In genomic region chr11:120727169-120727527, GRCm38 (mm10) we compare ENCODE assay signal across 8 mouse cellular contexts. TPM values are rescaled to one million over a fixed set of nuclear protein-coding genes. Genes with fewer than 3 reads are reported as not detected.
DNase-seq lines count a peak whose midpoint lies in the region; ATAC-seq and TF ChIP-seq lines count a peak whose summit lies in the region.

Gene Dcxr, minus strand, starts transcription at chr11:120727281.

- peak within 1 kb of the TSS; percentile 59 for H3K9ac ChIP-seq in limb, embryonic 14.5 days (ENCODE audit: low read depth, low read length, severe bottlenecking)
- H3K9ac ChIP-seq in midbrain, embryonic 15.5 days = peak within 1 kb of the TSS; percentile 58

- under 1% methylated on average over 14 of the region's 14 CpGs for WGBS in bone marrow, adult 2 months
- under 1% methylated on average over 14 of the region's 14 CpGs for WGBS in limb, embryonic 14.5 days
- under 1% methylated on average over 14 of the region's 14 CpGs for WGBS in midbrain, embryonic 15.5 days

- H3K9me3 ChIP-seq in limb, embryonic 14.5 days (ENCODE audit: control insufficient read depth, low read length) = no peaks in the 10 kb centered on the region
- H3K9me3 ChIP-seq in midbrain, embryonic 15.5 days = no peaks in the 10 kb centered on the region

- peaks cover 1% of the 10 kb centered on the region for H3K4me1 ChIP-seq in bone marrow, adult 2 months (ENCODE audit: control insufficient read depth, insufficient read depth, low read length)
- peaks cover 3% of the 10 kb centered on the region; the same call in 1 of the 2 replicates for H3K4me1 ChIP-seq in embryonic fibroblast, embryonic 13.5 days (ENCODE audit: control insufficient read depth, insufficient read depth, low read length)
- H3K4me1 ChIP-seq in limb, embryonic 14.5 days (ENCODE audit: control insufficient read depth, insufficient read depth, low read length) = peaks cover 8% of the 10 kb centered on the region
- H3K4me1 ChIP-seq in midbrain, embryonic 15.5 days = peaks cover 25% of the 10 kb centered on the region

- H3K27ac ChIP-seq in bone marrow, adult 2 months (ENCODE audit: control insufficient read depth, insufficient read depth, low read depth, low read length, poor library complexity) = no peak within 1 kb of the TSS
- H3K27ac ChIP-seq in embryonic fibroblast, embryonic 13.5 days (ENCODE audit: insufficient read depth, low read length) = no peak within 1 kb of the TSS
- H3K27ac ChIP-seq in limb, embryonic 14.5 days (replicated peaks; ENCODE audit: low read depth, low read length) = no peak within 1 kb of the TSS
- H3K27ac ChIP-seq in midbrain, embryonic 15.5 days = no peak within 1 kb of the TSS

- TF ChIP-seq CTCF in bone marrow, adult 2 months (IDR thresholded peaks at IDR 0.05; ENCODE audit: control insufficient read depth, insufficient read depth, low read length) = peak; percentile 33; the same call in 1 of the 2 replicates
- TF ChIP-seq CTCF in embryonic fibroblast, embryonic 13.5 days (IDR thresholded peaks at IDR 0.05; ENCODE audit: borderline replicate concordance, insufficient read depth, low read length) = peak; percentile 32; the same call in 1 of the 2 replicates

- ATAC-seq in limb, embryonic 14.5 days (ENCODE audit: low FRiP score, low read depth) = peak; percentile 92
- peak; percentile 69 for ATAC-seq in midbrain, embryonic 15.5 days (replicated peaks)

- H3K36me3 ChIP-seq in limb, embryonic 14.5 days (ENCODE audit: control insufficient read depth, insufficient read depth, low read length) = peaks cover 8% of the 10 kb centered on the region; the same call in 1 of the 2 replicates
- no peaks in the 10 kb centered on the region for H3K36me3 ChIP-seq in midbrain, embryonic 15.5 days (replicated peaks)

- peak within 1 kb of the TSS; percentile 87 for H3K4me2 ChIP-seq in limb, embryonic 14.5 days (replicated peaks; ENCODE audit: low read depth, low read length, severe bottlenecking)
- H3K4me2 ChIP-seq in midbrain, embryonic 15.5 days = peak within 1 kb of the TSS; percentile 90

- no peak for TF ChIP-seq POLR2A in bone marrow, adult 2 months (IDR thresholded peaks at IDR 0.05; ENCODE audit: borderline replicate concordance, control insufficient read depth, low read depth, low read length)
- peak; percentile 94 for TF ChIP-seq POLR2A in embryonic fibroblast, embryonic 13.5 days (IDR thresholded peaks at IDR 0.05; ENCODE audit: low read depth, low read length)
- TF ChIP-seq POLR2A in limb, embryonic 14.5 days (IDR thresholded peaks at IDR 0.05; ENCODE audit: borderline replicate concordance, extremely low read depth, insufficient read depth, insufficient read length) = no peak

- peak within 1 kb of the TSS; percentile 69 for H3K4me3 ChIP-seq in bone marrow, adult 2 months (replicated peaks; ENCODE audit: control insufficient read depth, low read depth, low read length)
- peak within 1 kb of the TSS; percentile 60 for H3K4me3 ChIP-seq in embryonic fibroblast, embryonic 13.5 days (ENCODE audit: insufficient read depth, low read length)
- H3K4me3 ChIP-seq in limb, embryonic 14.5 days (replicated peaks; ENCODE audit: low read length) = peak within 1 kb of the TSS; percentile 53
- peak within 1 kb of the TSS; percentile 48 for H3K4me3 ChIP-seq in midbrain, embryonic 15.5 days

- DNase-seq in CD4-positive helper T cell, adult 2 months (ENCODE audit: low read depth, low spot score) = peak; percentile 66
- DNase-seq in heart, adult 8-10 months (ENCODE audit: low spot score) = peak; percentile 93
- DNase-seq in kidney, adult 8-10 months = peak; percentile 97 to 98
- peak; percentile 85 for DNase-seq in limb, embryonic 14.5 days (ENCODE audit: low spot score)
- peak; percentile 52 to 79 for DNase-seq in spleen, postnatal 10 days (ENCODE audit: low spot score in 2 of 2)

- no peaks in the 10 kb centered on the region for H3K27me3 ChIP-seq in limb, embryonic 14.5 days (ENCODE audit: control insufficient read depth, insufficient read depth, low read length)
- H3K27me3 ChIP-seq in midbrain, embryonic 15.5 days (replicated peaks) = peaks cover 5% of the 10 kb centered on the region

RNA-seq across cellular contexts. Expression of gene Dcxr, which starts in this region (rescaled TPM):
- polyA plus RNA-seq in bone marrow, adult 2 months (2011; ENCODE audit: insufficient read depth, insufficient read length, low replicate concordance, missing spikeins) = 7.4 and 9.4 TPM in 2 replicates
- 31.6 and 52.4 TPM in 2 replicates for polyA plus RNA-seq in embryonic fibroblast, embryonic 13.5 days (2011; ENCODE audit: insufficient read length, low read depth, missing spikeins)
- 10 to 100 TPM; 12.6 to 20.8 (median 16.1) TPM for total RNA-seq in heart, adult 8-10 months (2022)
- 18.5 and 21.4 TPM in 2 replicates for polyA plus RNA-seq in limb, embryonic 14.5 days (2012; rRNA removed)
- polyA plus RNA-seq in limb, embryonic 14.5 days (2014; fragmentation: Nextera tagmentation; extraction: Ambion mirVana) = 21.8 and 26.2 TPM in 2 replicates
- 6.8 and 7.9 TPM in 2 replicates for polyA plus RNA-seq in midbrain, embryonic 15.5 days (2015; fragmentation: Nextera tagmentation; extraction: Ambion mirVana)
